Mouse (Mus musculus) olfactory bulb, adult 2 months (tissue): ENCODE measurements around the gene Map3k1.

Experiments
- CTCF ChIP-seq: fragments of 200-500 bp; IDR thresholded peaks from 2 replicates; pipeline ENCODE4 v1.5.1; 2012; ENCODE audit warnings: low read depth, mild to moderate bottlenecking, low read length, moderate library complexity; ENCODE audit not compliant: insufficient read depth
- POLR2A ChIP-seq: fragments of 200-500 bp; IDR thresholded peaks from 2 replicates; pipeline ENCODE4 v1.6.1; 2012; ENCODE audit warnings: mild to moderate bottlenecking, low read depth, low read length, moderate library complexity; ENCODE audit not compliant: insufficient read depth

- TF ChIP-seq POLR2A (no peak), CTCF (no peak)
These were observed 60.3 kb downstream of the Map3k1 start for GRCm38 (mm10) chr13:111748301-111749062.
